Mouse (Mus musculus) liver (tissue): ENCODE measurements around the gene Psmd13.

Source experiments
- DNase-seq: peaks from one replicate; pipeline ENCODE4 v3.0.0-alpha.2; 2020; ENCODE audit warnings: mixed read lengths

Gene Psmd13

GRCm38 (mm10) chr7:140946311-140946710, 64.5 kb downstream of the Psmd13 start:
- DNase-seq = no peak

DNA sequence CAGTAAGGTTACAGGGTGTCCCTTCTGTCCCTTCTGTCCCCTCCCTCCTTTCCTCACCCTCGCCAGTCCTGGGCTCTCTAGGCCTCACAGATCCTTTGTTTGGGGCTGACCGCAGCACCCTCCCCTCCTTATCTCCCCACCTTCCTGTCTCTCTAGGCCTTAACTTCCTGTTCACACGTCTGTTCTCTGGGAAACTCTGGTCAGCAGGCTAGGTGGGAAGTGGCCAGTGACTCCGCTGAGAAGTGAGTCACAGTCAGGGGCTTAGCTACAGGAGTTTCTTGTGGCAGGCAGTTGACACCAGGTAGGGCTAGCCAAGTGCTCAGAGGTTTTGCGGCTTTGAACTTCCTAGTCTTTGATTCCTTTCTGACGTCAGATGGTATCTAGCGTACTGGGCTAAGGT, 65.2 kb downstream of the Psmd13 start:
- no peak for DNase-seq

- no peak for DNase-seq
Measured at GRCm38 (mm10) chr7:140948161-140948560, 66.4 kb downstream of the Psmd13 start.
